In the genomic region with DNA sequence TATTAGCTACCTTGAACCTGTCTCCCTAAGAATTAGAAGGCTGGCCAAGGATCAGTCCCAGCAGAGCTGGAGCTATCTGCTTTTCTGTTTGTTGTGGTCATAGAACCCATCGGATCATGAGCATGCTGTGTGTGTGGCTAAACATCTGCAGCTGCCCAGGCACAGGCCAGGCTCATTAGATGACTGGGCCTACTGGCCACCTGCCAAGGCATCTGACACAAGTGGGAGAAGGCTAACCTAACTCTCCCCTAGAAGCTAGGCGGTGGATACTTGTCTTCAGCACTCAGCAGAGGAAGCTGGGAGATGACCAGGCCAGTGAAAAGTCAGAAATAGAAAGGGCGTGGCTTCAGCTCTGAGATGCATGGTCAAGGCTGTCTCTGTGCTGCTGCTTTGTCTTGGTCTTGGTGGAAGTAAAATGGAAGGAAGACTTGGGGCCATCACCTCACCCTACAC, we compare ENCODE assay signal across 8 mouse cellular contexts.
A peak's percentile ranks its signal among the peaks of the same experiment; 100 is the strongest.
DNase-seq lines count a peak whose midpoint lies in the region; ATAC-seq and TF ChIP-seq lines count a peak whose summit lies in the region.

No protein-coding gene starts in this region.

- H3K27me3 ChIP-seq in neural tube, embryonic 11.5 days (ENCODE audit: control insufficient read depth, insufficient read depth, low read length) = no peaks in the 10 kb centered on the region
- no peaks in the 10 kb centered on the region for H3K27me3 ChIP-seq in forebrain, embryonic 13.5 days
- no peaks in the 10 kb centered on the region for H3K27me3 ChIP-seq in stomach, postnatal 0 days (ENCODE audit: control insufficient read depth, insufficient read depth, low read length)

- H3K4me3 ChIP-seq in neural tube, embryonic 11.5 days (ENCODE audit: low read depth, low read length) = no peak overlapping the region
- no peak overlapping the region for H3K4me3 ChIP-seq in forebrain, embryonic 13.5 days
- no peak overlapping the region for H3K4me3 ChIP-seq in stomach, postnatal 0 days (ENCODE audit: low read depth, low read length)

- H3K4me2 ChIP-seq in neural tube, embryonic 11.5 days (ENCODE audit: low read depth) = no peak overlapping the region
- H3K4me2 ChIP-seq in forebrain, embryonic 13.5 days = no peak overlapping the region
- H3K4me2 ChIP-seq in stomach, postnatal 0 days (replicated peaks; ENCODE audit: low read depth) = no peak overlapping the region

- no peak overlapping the region for H3K9ac ChIP-seq in neural tube, embryonic 11.5 days (ENCODE audit: low read length)
- H3K9ac ChIP-seq in forebrain, embryonic 13.5 days = no peak overlapping the region
- no peak overlapping the region for H3K9ac ChIP-seq in stomach, postnatal 0 days (ENCODE audit: low read length)

- no peaks in the 10 kb centered on the region for H3K36me3 ChIP-seq in neural tube, embryonic 11.5 days (ENCODE audit: control insufficient read depth, insufficient read depth, low read length)
- no peaks in the 10 kb centered on the region for H3K36me3 ChIP-seq in forebrain, embryonic 13.5 days (ENCODE audit: poor library complexity, severe bottlenecking)
- H3K36me3 ChIP-seq in stomach, postnatal 0 days (ENCODE audit: control insufficient read depth, insufficient read depth, low read length) = no peaks in the 10 kb centered on the region

- H3K27ac ChIP-seq in neural tube, embryonic 11.5 days (ENCODE audit: low read depth, low read length) = no peak overlapping the region
- no peak overlapping the region for H3K27ac ChIP-seq in forebrain, embryonic 13.5 days
- peak overlapping the region; percentile 25; the same call in 1 of the 2 replicates for H3K27ac ChIP-seq in stomach, postnatal 0 days (replicated peaks)

- no peaks in the 10 kb centered on the region for H3K9me3 ChIP-seq in neural tube, embryonic 11.5 days (ENCODE audit: control insufficient read depth, low read length)
- H3K9me3 ChIP-seq in forebrain, embryonic 13.5 days (replicated peaks) = no peaks in the 10 kb centered on the region
- no peaks in the 10 kb centered on the region for H3K9me3 ChIP-seq in stomach, postnatal 0 days (ENCODE audit: control insufficient read depth, low read length)

- TF ChIP-seq EP300 in stomach, postnatal 0 days (optimal IDR thresholded peaks at IDR 0.05) = no peak

- 66% methylated on average over 3 of the region's 3 CpGs for WGBS in neural tube, embryonic 11.5 days
- 47% methylated on average over 3 of the region's 3 CpGs for WGBS in forebrain, embryonic 13.5 days
- 17% methylated on average over 3 of the region's 3 CpGs for WGBS in stomach, postnatal 0 days

- no peak for TF ChIP-seq CTCF in stomach, postnatal 0 days (IDR thresholded peaks at IDR 0.05; ENCODE audit: low read depth)

- H3K4me1 ChIP-seq in neural tube, embryonic 11.5 days (ENCODE audit: control insufficient read depth, insufficient read depth, low read length) = no peaks in the 10 kb centered on the region
- H3K4me1 ChIP-seq in forebrain, embryonic 13.5 days = peaks cover 14% of the 10 kb centered on the region
- H3K4me1 ChIP-seq in stomach, postnatal 0 days (replicated peaks; ENCODE audit: control insufficient read depth, insufficient read depth) = no peaks in the 10 kb centered on the region

- ATAC-seq in neural tube, embryonic 11.5 days (ENCODE audit: insufficient read depth, low FRiP score, low TSS enrichment) = 0 out of 2 replicates have a peak, but pooled peaks have one; percentile 20
- peak; percentile 86 for ATAC-seq in forebrain, embryonic 13.5 days
- ATAC-seq in megakaryocyte, adult 5-6 weeks (ENCODE audit: poor library complexity, severe bottlenecking) = peak; percentile 93
- ATAC-seq in stomach, postnatal 0 days (ENCODE audit: low FRiP score, low TSS enrichment) = peak; percentile 83

- DNase-seq in neural tube, embryonic 11.5 days (ENCODE audit: low spot score) = peak; percentile 16
- no peak for DNase-seq in neural tube, embryonic 10.5 days (ENCODE audit: extremely low spot score, low spot score)
- DNase-seq in heart, postnatal 10 days = peak; percentile 72 to 73
- peak; percentile 86 for DNase-seq in kidney, postnatal 14 days
- peak; percentile 88 for DNase-seq in stomach, postnatal 0 days (ENCODE audit: low spot score)
- no peak for DNase-seq in thymus, postnatal 10 days (ENCODE audit: low spot score in 2 of 2)

- intact Hi-C loops in heart, postnatal 10 days (cut with DNase I) = no loop called here

Comparison
In these comparisons a context has a peak if more than half of its experiments do, and no peak if none do; other contexts are left out.
1. DNase-seq: peak in neural tube, embryonic 11.5 days (single experiment), heart, postnatal 10 days (2 of 2), kidney, postnatal 14 days (single experiment) and stomach, postnatal 0 days (single experiment); none in neural tube, embryonic 10.5 days (single experiment) and thymus, postnatal 10 days (0 of 2).
2. ATAC-seq: peak in every context shown above with its lines; median percentile 93 in megakaryocyte, adult 5-6 weeks; 86 in forebrain, embryonic 13.5 days; 83 in stomach, postnatal 0 days; 20 in neural tube, embryonic 11.5 days.